Mouse (Mus musculus) embryonic fibroblast, embryonic 13.5 days (primary cell): ENCODE results near the gene Shld1.

Source experiments
- CTCF ChIP-seq: IDR thresholded peaks from 2 replicates; pipeline ENCODE4 v1.5.1; 2011; ENCODE audit warnings: mild to moderate bottlenecking, control low read depth, low read length, moderate library complexity, borderline replicate concordance; ENCODE audit not compliant: insufficient read depth
- POLR2A ChIP-seq: IDR thresholded peaks from 2 replicates; pipeline ENCODE4 v1.6.1; 2011; ENCODE audit warnings: low read depth, mild to moderate bottlenecking, control low read depth, low read length, moderate library complexity

DNA sequence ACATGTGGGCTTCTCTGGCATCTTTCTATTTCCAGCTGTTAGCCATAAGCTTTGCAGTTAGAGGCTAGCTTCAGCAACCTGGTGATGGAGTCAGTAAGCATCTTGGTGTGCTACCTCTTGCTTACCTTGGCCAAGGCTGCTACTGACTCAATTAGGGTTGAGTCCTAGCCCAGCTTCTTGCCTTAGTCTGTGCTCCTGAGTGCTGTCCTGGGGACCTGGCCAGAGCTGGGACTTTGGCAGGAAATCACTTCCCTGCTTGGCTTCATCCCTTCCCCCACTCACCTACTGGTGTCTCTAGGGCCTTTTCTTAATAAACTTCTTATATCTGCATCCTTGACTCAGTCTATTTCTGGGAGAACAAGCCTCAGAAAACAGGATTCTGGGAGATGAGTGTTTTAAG lies 64.0 kb downstream of the Shld1 start:
- TF ChIP-seq POLR2A (no peak), CTCF (no peak)
